Mouse (Mus musculus): Measurements from ENCODE around the gene Timp4. TPM values are rescaled to one million over a fixed set of nuclear protein-coding genes. Genes with fewer than 3 reads are reported as not detected.

The Timp4 gene
- total and polyA plus RNA-seq, 3 experiments, result not detected

GRCm38 (mm10) chr6:115292621-115293020 lies 40.6 kb upstream of the Timp4 start:
- Histone ChIP-seq H3K9me3 (replicated peaks; ENCODE audit: low read length) (no peaks in the 10 kb centered on the region), H3K36me3 (replicated peaks in 1 of 2; ENCODE audit: control insufficient read depth in 1 of 2, insufficient read depth in 1 of 2, low read length in 1 of 2) (no peaks in the 10 kb centered on the region), H3K4me2 (ENCODE audit: insufficient read depth, low read depth, poor library complexity, severe bottlenecking) (no peak overlapping the region), H3K9ac (ENCODE audit: insufficient read depth, low read depth) (no peak overlapping the region), H3K27ac (ENCODE audit: insufficient read depth, low read depth) (no peak overlapping the region), H3K27me3 (replicated peaks) (no peaks in the 10 kb centered on the region), H3K79me2 (replicated peaks; ENCODE audit: control insufficient read depth, extremely low read depth, insufficient read depth, poor library complexity, severe bottlenecking) (no peaks in the 10 kb centered on the region), H3K4me1 (ENCODE audit: control insufficient read depth in 1 of 2, insufficient read depth in 2 of 2) (peaks cover 5 to 35% of the 10 kb centered on the region in 2 experiments), H3K4me3 (replicated peaks in 1 of 3; ENCODE audit: low read depth in 2 of 3, low read length in 2 of 3, poor library complexity in 1 of 3) (no peak overlapping the region)
- no peak for DNase-seq (ENCODE audit: extremely low read depth)
- in situ Hi-C loops (cut with MboI; ENCODE audit: low pct_ligation_motif_present, low pct_unique_long_range_greater_than_20kb, low sequenced_read_pairs), result no loop called here
- no peak for TF ChIP-seq SMC3 (IDR thresholded peaks at IDR 0.05; ENCODE audit: low read depth, low read length)
- TF ChIP-seq RAD21 (IDR thresholded peaks at IDR 0.05; ENCODE audit: low read depth, low read length), result no peak
- TF ChIP-seq POLR2AphosphoS2 (IDR thresholded peaks at IDR 0.05; ENCODE audit: low read depth, low read length), result no peak
- no peak for TF ChIP-seq KAT2A (IDR thresholded peaks at IDR 0.05; ENCODE audit: insufficient replicate concordance, low read length)
- TF ChIP-seq ZKSCAN1 (IDR thresholded peaks at IDR 0.05; ENCODE audit: borderline replicate concordance, low read depth, low read length), result no peak
- no peak for TF ChIP-seq MEF2A (IDR thresholded peaks at IDR 0.05; ENCODE audit: borderline replicate concordance, low read depth, low read length)
- dilution Hi-C loops (cut with MboI; ENCODE audit: extremely low pct_ligation_motif_present, extremely low pct_unique_long_range_greater_than_20kb, low sequenced_read_pairs), result no loop called here

DNA sequence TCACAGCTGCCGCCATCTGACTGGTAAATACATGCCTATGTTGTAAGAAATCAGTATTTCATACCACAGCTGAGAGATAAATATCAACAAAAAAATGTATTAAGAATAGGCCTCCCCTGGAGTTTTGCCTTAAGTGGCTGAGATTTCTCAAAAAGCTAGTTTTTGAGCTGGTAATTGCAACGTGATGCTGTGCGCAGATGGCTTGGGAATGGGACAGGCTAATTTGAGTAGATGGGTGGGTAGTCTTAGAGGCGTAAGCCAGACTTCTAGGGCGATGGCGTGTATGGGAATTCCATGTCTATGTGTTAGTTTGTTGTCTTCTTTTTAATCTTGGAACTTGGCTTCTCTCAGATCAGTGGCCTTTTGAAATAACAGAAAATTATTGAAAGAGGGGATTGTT lies 39.8 kb upstream of the Timp4 start:
- H3K9ac ChIP-seq (ENCODE audit: insufficient read depth, low read depth), result no peak overlapping the region
- DNase-seq (ENCODE audit: extremely low read depth), result no peak
- H3K4me1 ChIP-seq (ENCODE audit: control insufficient read depth in 1 of 2, insufficient read depth in 2 of 2), result peaks cover 5 to 37% of the 10 kb centered on the region in 2 experiments
- no peak overlapping the region for H3K4me3 ChIP-seq (replicated peaks in 1 of 3; ENCODE audit: low read depth in 2 of 3, low read length in 2 of 3, poor library complexity in 1 of 3)
- no peak for TF ChIP-seq BHLHE40 (IDR thresholded peaks at IDR 0.05; ENCODE audit: low read depth, low read length)
- no peak for TF ChIP-seq ZMIZ1 (IDR thresholded peaks at IDR 0.05; ENCODE audit: low read depth, low read length)
- TF ChIP-seq GABPA (IDR thresholded peaks at IDR 0.05; ENCODE audit: insufficient replicate concordance, low read depth, low read length), result no peak
- no peak for TF ChIP-seq KAT2A (IDR thresholded peaks at IDR 0.05; ENCODE audit: insufficient replicate concordance, low read length)
- TF ChIP-seq RCOR1 (conservative IDR thresholded peaks at IDR 0.05; ENCODE audit: low read depth, low read length), result no peak
- TF ChIP-seq MEF2A (IDR thresholded peaks at IDR 0.05; ENCODE audit: borderline replicate concordance, low read depth, low read length), result no peak
- no peak for TF ChIP-seq MXI1 (IDR thresholded peaks at IDR 0.05; ENCODE audit: low read depth, low read length)
- no peak for TF ChIP-seq MYC (IDR thresholded peaks at IDR 0.05; ENCODE audit: low read depth, low read length)
- no peak for TF ChIP-seq ELF1 (IDR thresholded peaks at IDR 0.05; ENCODE audit: low read depth, low read length)
- TF ChIP-seq HCFC1 (IDR thresholded peaks at IDR 0.05; ENCODE audit: low read depth, low read length), result no peak
- TF ChIP-seq TBP (conservative IDR thresholded peaks at IDR 0.05; ENCODE audit: low read depth, low read length), result no peak
- no peak for TF ChIP-seq TCF12 (IDR thresholded peaks at IDR 0.05; ENCODE audit: low read depth, low read length)
- TF ChIP-seq SMC3 (IDR thresholded peaks at IDR 0.05; ENCODE audit: low read depth, low read length), result no peak
- TF ChIP-seq SIN3A (IDR thresholded peaks at IDR 0.05; ENCODE audit: low read length), result no peak
- TF ChIP-seq POLR2A (IDR thresholded peaks at IDR 0.05; ENCODE audit: low read depth, low read length), result no peak
- in situ Hi-C loops (cut with MboI; ENCODE audit: low pct_ligation_motif_present, low pct_unique_long_range_greater_than_20kb, low sequenced_read_pairs) (no loop called here), dilution Hi-C loops (cut with MboI; ENCODE audit: extremely low pct_ligation_motif_present, extremely low pct_unique_long_range_greater_than_20kb, low sequenced_read_pairs) (no loop called here)
- no peaks in the 10 kb centered on the region for H3K36me3 ChIP-seq (replicated peaks in 1 of 2; ENCODE audit: control insufficient read depth in 1 of 2, insufficient read depth in 1 of 2, low read length in 1 of 2)
- H3K27me3 ChIP-seq (replicated peaks), result no peaks in the 10 kb centered on the region
- no peaks in the 10 kb centered on the region for H3K79me2 ChIP-seq (replicated peaks; ENCODE audit: control insufficient read depth, extremely low read depth, insufficient read depth, poor library complexity, severe bottlenecking)
- H3K9me3 ChIP-seq (replicated peaks; ENCODE audit: low read length), result no peaks in the 10 kb centered on the region
- H3K4me2 ChIP-seq (ENCODE audit: insufficient read depth, low read depth, poor library complexity, severe bottlenecking), result no peak overlapping the region
- H3K27ac ChIP-seq (ENCODE audit: insufficient read depth, low read depth), result no peak overlapping the region

Data from CH12.LX (cell line).